Mouse (Mus musculus) ovary, postnatal 36 days (tissue): ENCODE measurements around the gene 1700020L24Rik.

Experiments
- DNase-seq: peaks from one replicate; pipeline ENCODE4 v3.0.0; 2022; ENCODE audit warnings: low spot score, mixed read lengths

The 1700020L24Rik gene

GRCm38 (mm10) chr11:83441235-83441634 is 3.8 kb downstream of the 1700020L24Rik start:
- peak; percentile 37 for DNase-seq

GRCm38 (mm10) chr11:83442596-83443267 is 5.3 kb downstream of the 1700020L24Rik start:
- peak; percentile 34 for DNase-seq

GRCm38 (mm10) chr11:83443824-83444223 is 6.3 kb downstream of the 1700020L24Rik start:
- DNase-seq: no peak

GRCm38 (mm10) chr11:83445001-83445400 is 7.5 kb downstream of the 1700020L24Rik start:
- DNase-seq: no peak

- no peak for DNase-seq
These were observed 10.1 kb downstream of the 1700020L24Rik start for GRCm38 (mm10) chr11:83447612-83448011.

- DNase-seq: no peak
These were observed 10.8 kb downstream of the 1700020L24Rik start for GRCm38 (mm10) chr11:83448021-83448926.

- DNase-seq: no peak
These were observed 11.4 kb downstream of the 1700020L24Rik start for GRCm38 (mm10) chr11:83448927-83449236.

GRCm38 (mm10) chr11:83449298-83449697 is 11.8 kb downstream of the 1700020L24Rik start:
- DNase-seq: no peak

- no peak for DNase-seq
These were observed 13.1 kb downstream of the 1700020L24Rik start for GRCm38 (mm10) chr11:83450550-83450949.

- DNase-seq: no peak
These were observed 13.8 kb downstream of the 1700020L24Rik start for GRCm38 (mm10) chr11:83451281-83451680.

GRCm38 (mm10) chr11:83454548-83454947 is 17.1 kb downstream of the 1700020L24Rik start:
- no peak for DNase-seq

GRCm38 (mm10) chr11:83455608-83456007 is 18.1 kb downstream of the 1700020L24Rik start:
- no peak for DNase-seq

GRCm38 (mm10) chr11:83457257-83457656 is 19.8 kb downstream of the 1700020L24Rik start:
- no peak for DNase-seq

GRCm38 (mm10) chr11:83457912-83458601 is 20.6 kb downstream of the 1700020L24Rik start:
- DNase-seq: no peak

- no peak for DNase-seq
These were observed 24.1 kb downstream of the 1700020L24Rik start for GRCm38 (mm10) chr11:83461462-83462027.

GRCm38 (mm10) chr11:83462711-83463244 is 25.3 kb downstream of the 1700020L24Rik start, which contains the start of gene Mmp28:
Gene Mmp28 (minus strand): TSS chr11:83463071.
- DNase-seq: peak; percentile 64

GRCm38 (mm10) chr11:83465976-83466375 is 28.5 kb downstream of the 1700020L24Rik start:
- peak; percentile 43 for DNase-seq

GRCm38 (mm10) chr11:83467120-83467652 is 29.7 kb downstream of the 1700020L24Rik start:
- DNase-seq: no peak

- DNase-seq: no peak
These were observed 31.3 kb downstream of the 1700020L24Rik start for GRCm38 (mm10) chr11:83468765-83469164.

- no peak for DNase-seq
These were observed 34.3 kb downstream of the 1700020L24Rik start for GRCm38 (mm10) chr11:83471766-83472165.
